Comparison of ENCODE assay signal across 8 mouse cellular contexts in the genomic region with DNA sequence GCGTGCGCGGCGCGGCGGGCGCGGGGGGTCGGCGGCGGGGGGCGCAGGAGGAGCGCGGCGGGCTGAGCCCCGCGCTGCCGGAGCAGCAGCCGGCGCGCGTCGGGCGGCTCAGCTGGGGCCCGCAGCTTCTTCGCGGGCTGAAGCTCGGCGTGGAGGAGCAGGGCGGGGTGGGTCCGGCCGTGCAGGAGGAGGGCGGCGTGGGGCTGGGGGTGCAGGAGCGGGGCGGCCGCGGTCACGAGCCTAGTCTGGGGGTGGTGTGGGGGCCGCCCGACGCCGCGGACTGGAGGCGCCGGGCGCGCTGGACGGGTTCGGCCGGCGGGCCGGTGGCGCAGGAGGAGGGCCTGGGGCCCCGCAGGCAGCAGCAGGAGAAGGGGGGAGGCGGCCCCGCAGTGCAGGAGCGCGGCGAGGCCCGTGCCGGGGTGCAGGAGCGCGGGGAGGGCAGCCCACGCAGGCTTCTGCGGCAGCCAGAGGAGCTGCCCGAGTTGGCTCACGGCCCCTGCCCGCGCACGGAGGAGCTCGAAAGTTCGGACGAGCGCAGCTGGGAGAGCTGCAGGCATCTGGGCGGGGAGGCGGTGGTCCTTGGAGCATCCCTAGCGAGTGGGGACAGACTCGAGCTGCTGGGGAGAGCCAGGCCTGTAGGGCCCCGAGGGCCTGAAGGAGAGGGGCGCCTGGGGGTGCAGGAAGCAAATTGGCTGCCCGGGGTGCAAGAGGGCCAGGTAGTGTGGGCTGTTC. TPM values are rescaled to one million over a fixed set of nuclear protein-coding genes. Genes with fewer than 3 reads are reported as not detected.
A peak's percentile ranks its signal among the peaks of the same experiment; 100 is the strongest.
DNase-seq lines count a peak whose midpoint lies in the region; ATAC-seq and TF ChIP-seq lines count a peak whose summit lies in the region.

No protein-coding gene starts in this region.

- 0 out of 2 replicates have a peak, but pooled peaks cover 3% of the 10 kb centered on the region for H3K27me3 ChIP-seq in embryonic facial prominence, embryonic 10.5 days (replicated peaks; ENCODE audit: low read depth, poor library complexity, severe bottlenecking)
- no peaks in the 10 kb centered on the region for H3K27me3 ChIP-seq in heart, postnatal 0 days (ENCODE audit: control insufficient read depth, insufficient read depth, low read length)
- peaks cover 5% of the 10 kb centered on the region; the same call in 1 of the 2 replicates for H3K27me3 ChIP-seq in midbrain, embryonic 12.5 days
- no peaks in the 10 kb centered on the region for H3K27me3 ChIP-seq in stomach, embryonic 16.5 days (ENCODE audit: control insufficient read depth, insufficient read depth, low read length)

- no peaks in the 10 kb centered on the region for H3K9me3 ChIP-seq in embryonic facial prominence, embryonic 10.5 days
- no peaks in the 10 kb centered on the region for H3K9me3 ChIP-seq in heart, postnatal 0 days (replicated peaks; ENCODE audit: control insufficient read depth, low read length)
- no peaks in the 10 kb centered on the region for H3K9me3 ChIP-seq in midbrain, embryonic 12.5 days
- H3K9me3 ChIP-seq in stomach, embryonic 16.5 days (replicated peaks; ENCODE audit: control insufficient read depth, low read length), result no peaks in the 10 kb centered on the region

- ATAC-seq in heart, postnatal 0 days (ENCODE audit: insufficient read depth, low read depth), result peak; percentile 58
- peak; percentile 84 for ATAC-seq in midbrain, embryonic 12.5 days (ENCODE audit: low FRiP score, low read depth)
- ATAC-seq in stomach, embryonic 16.5 days (ENCODE audit: insufficient read depth, low FRiP score), result peak; percentile 64

- no peak for TF ChIP-seq CTCF in heart, postnatal 0 days (IDR thresholded peaks at IDR 0.05; ENCODE audit: low read depth)

- no peak for TF ChIP-seq EP300 in heart, postnatal 0 days (IDR thresholded peaks at IDR 0.05; ENCODE audit: low read depth)

- peak overlapping the region; percentile 86 for H3K9ac ChIP-seq in heart, postnatal 0 days (replicated peaks; ENCODE audit: low read depth, low read length)
- peak overlapping the region; percentile 87 for H3K9ac ChIP-seq in midbrain, embryonic 12.5 days (replicated peaks)
- H3K9ac ChIP-seq in stomach, embryonic 16.5 days (ENCODE audit: low read length), result peak overlapping the region; percentile 93

- H3K36me3 ChIP-seq in embryonic facial prominence, embryonic 10.5 days (replicated peaks), result no peaks in the 10 kb centered on the region; the same call in 1 of the 2 replicates
- no peaks in the 10 kb centered on the region for H3K36me3 ChIP-seq in heart, postnatal 0 days (replicated peaks; ENCODE audit: control insufficient read depth, insufficient read depth, low read length)
- no peaks in the 10 kb centered on the region for H3K36me3 ChIP-seq in midbrain, embryonic 12.5 days
- no peaks in the 10 kb centered on the region for H3K36me3 ChIP-seq in stomach, embryonic 16.5 days (ENCODE audit: control insufficient read depth, insufficient read depth, low read length)

- 4% methylated on average over 81 of the region's 82 CpGs for WGBS in embryonic facial prominence, embryonic 10.5 days
- WGBS in heart, postnatal 0 days, result under 1% methylated on average over 60 of the region's 82 CpGs
- under 1% methylated on average over 45 of the region's 82 CpGs for WGBS in midbrain, embryonic 12.5 days
- WGBS in stomach, embryonic 16.5 days, result under 1% methylated on average over 76 of the region's 82 CpGs

- H3K4me2 ChIP-seq in heart, postnatal 0 days (ENCODE audit: low read depth, low read length), result peak overlapping the region; percentile 96
- H3K4me2 ChIP-seq in midbrain, embryonic 12.5 days (replicated peaks), result peak overlapping the region; percentile 93
- H3K4me2 ChIP-seq in stomach, embryonic 16.5 days (ENCODE audit: low read depth, low read length), result peak overlapping the region; percentile 92

- peak overlapping the region; percentile 95 for H3K27ac ChIP-seq in embryonic facial prominence, embryonic 10.5 days (replicated peaks)
- H3K27ac ChIP-seq in heart, postnatal 0 days (ENCODE audit: low read depth), result peak overlapping the region; percentile 54
- peak overlapping the region; percentile 86 for H3K27ac ChIP-seq in midbrain, embryonic 12.5 days (replicated peaks)
- peak overlapping the region; percentile 83 for H3K27ac ChIP-seq in stomach, embryonic 16.5 days (ENCODE audit: low read length)

- H3K4me3 ChIP-seq in embryonic facial prominence, embryonic 10.5 days, result peak overlapping the region; percentile 96
- peak overlapping the region; percentile 86 for H3K4me3 ChIP-seq in heart, postnatal 0 days (ENCODE audit: low read depth, low read length)
- H3K4me3 ChIP-seq in midbrain, embryonic 12.5 days, result peak overlapping the region; percentile 95
- H3K4me3 ChIP-seq in stomach, embryonic 16.5 days (replicated peaks; ENCODE audit: low read length), result peak overlapping the region; percentile 86

- peak; percentile 31 to 47 for DNase-seq in heart, adult 18-20 months
- DNase-seq in heart, adult 9 months (ENCODE audit: low spot score in 2 of 2), result no peak
- DNase-seq in T-cell, adult 2 months (ENCODE audit: low spot score), result peak; percentile 45
- peak; percentile 70 for DNase-seq in embryonic facial prominence, embryonic 10.5 days (ENCODE audit: low spot score)
- DNase-seq in heart, postnatal 0 days (ENCODE audit: low spot score), result peak; percentile 6
- DNase-seq in layer of hippocampus, postnatal 36 days, result peak; percentile 50 to 74

- H3K4me1 ChIP-seq in embryonic facial prominence, embryonic 10.5 days, result peaks cover 25% of the 10 kb centered on the region
- H3K4me1 ChIP-seq in heart, postnatal 0 days (ENCODE audit: control insufficient read depth, insufficient read depth), result peaks cover 12% of the 10 kb centered on the region
- H3K4me1 ChIP-seq in midbrain, embryonic 12.5 days, result peaks cover 19% of the 10 kb centered on the region
- H3K4me1 ChIP-seq in stomach, embryonic 16.5 days (ENCODE audit: control insufficient read depth, insufficient read depth, low read length), result peaks cover 25% of the 10 kb centered on the region

RNA-seq across cellular contexts. Expression of gene Tnk2, which starts 0.6 kb away (rescaled TPM):
- total RNA-seq in heart, adult 18-20 months (2021), result 10 to 100 TPM; 20.5 to 22.0 TPM
- polyA plus RNA-seq in embryonic facial prominence, embryonic 10.5 days (2016; fragmentation: Nextera tagmentation; extraction: Ambion mirVana), result 8.6 and 8.7 TPM in 2 replicates
- total RNA-seq in heart, postnatal 0 days (2014; rRNA removed; ENCODE audit: low replicate concordance), result 9.4 and 14.2 TPM in 2 replicates
- polyA plus RNA-seq in heart, postnatal 0 days (2015; fragmentation: Nextera tagmentation; extraction: Ambion mirVana), result 6.0 and 7.0 TPM in 2 replicates
- total RNA-seq in layer of hippocampus, postnatal 36 days (2021), result 100 to 1,000 TPM; 189 to 197 TPM
- 9.5 and 11.9 TPM in 2 replicates for polyA plus RNA-seq in midbrain, embryonic 12.5 days (2016; fragmentation: Nextera tagmentation; extraction: Ambion mirVana)
- polyA plus RNA-seq in stomach, embryonic 16.5 days (2015; fragmentation: Nextera tagmentation; extraction: Ambion mirVana), result 10.6 TPM in 2 replicates

RNA-seq across cellular contexts. Expression of gene Tfrc, which starts 35.5 kb away (rescaled TPM):
- 10 to 100 TPM; 27.1 to 57.1 TPM for total RNA-seq in heart, adult 18-20 months (2021)
- polyA plus RNA-seq in embryonic facial prominence, embryonic 10.5 days (2016; fragmentation: Nextera tagmentation; extraction: Ambion mirVana), result 50.0 and 61.5 TPM in 2 replicates
- total RNA-seq in heart, postnatal 0 days (2014; rRNA removed; ENCODE audit: low replicate concordance), result 35.3 and 71.7 TPM in 2 replicates
- polyA plus RNA-seq in heart, postnatal 0 days (2015; fragmentation: Nextera tagmentation; extraction: Ambion mirVana), result 46.5 and 57.1 TPM in 2 replicates
- total RNA-seq in layer of hippocampus, postnatal 36 days (2021), result 10 to 100 TPM; 55.9 to 62.1 TPM
- polyA plus RNA-seq in midbrain, embryonic 12.5 days (2016; fragmentation: Nextera tagmentation; extraction: Ambion mirVana), result 61.0 and 64.1 TPM in 2 replicates
- 68.3 and 69.7 TPM in 2 replicates for polyA plus RNA-seq in stomach, embryonic 16.5 days (2015; fragmentation: Nextera tagmentation; extraction: Ambion mirVana)

Comparison
In these comparisons a context has a peak if more than half of its experiments do, and no peak if none do; other contexts are left out.
1. DNase-seq: peak in heart, adult 18-20 months (2 of 2), T-cell, adult 2 months (single experiment), embryonic facial prominence, embryonic 10.5 days (single experiment), heart, postnatal 0 days (single experiment) and layer of hippocampus, postnatal 36 days (2 of 2); none in heart, adult 9 months (0 of 2).
2. Peak in every context shown above with its lines, with median percentiles within 50 percentile points of each other: H3K27ac ChIP-seq, H3K4me3 ChIP-seq, ATAC-seq, H3K4me2 ChIP-seq and H3K9ac ChIP-seq.